Mouse (Mus musculus) skeletal muscle tissue, postnatal 0 days (tissue): ENCODE data around the gene Gm21083. TPM values are rescaled to one million over a fixed set of nuclear protein-coding genes. Genes with fewer than 3 reads are reported as not detected.

ENCODE experiments used
- polyA plus RNA-seq: library from polyadenylated mRNA; unstranded; fragments of >200 nt; fragmentation: Nextera tagmentation; extraction: Ambion mirVana; gene quantifications from 2 replicates; pipeline ENCODE4 v1.2.1, GENCODE M21; 2015

Gm21083 gene
- polyA plus RNA-seq = 0.15 and 0.33 TPM in 2 replicates

GRCm38 (mm10) chr5:15577033-15577432 lies at the start of gene Gm21083:
Gene Gm21083, plus strand, starts transcription at chr5:15577333.

DNA sequence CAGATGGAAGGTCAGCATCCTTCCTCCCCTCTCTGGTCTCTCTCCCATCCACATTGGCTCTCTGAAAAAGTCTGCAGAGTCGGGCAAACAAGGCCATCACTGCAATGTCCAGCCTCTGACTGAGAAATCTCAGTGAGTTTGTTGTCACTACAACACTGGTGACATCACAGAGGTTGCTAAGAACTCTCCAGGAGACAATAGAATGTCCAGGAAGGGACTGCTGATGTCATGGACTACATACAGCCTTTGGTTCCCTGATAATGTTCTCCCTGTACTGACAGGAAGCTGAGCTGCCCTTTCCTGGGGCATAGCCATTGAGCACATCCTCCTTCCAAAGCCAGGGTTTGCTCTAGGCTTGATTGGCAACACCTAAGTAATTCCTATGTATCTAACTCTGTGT lies 48.0 kb upstream of the Gm21083 start, which contains the start of gene Gm21190:
Gene Gm21190 (minus strand): TSS at position 101 of the 400 bp plus-strand sequence.

DNA sequence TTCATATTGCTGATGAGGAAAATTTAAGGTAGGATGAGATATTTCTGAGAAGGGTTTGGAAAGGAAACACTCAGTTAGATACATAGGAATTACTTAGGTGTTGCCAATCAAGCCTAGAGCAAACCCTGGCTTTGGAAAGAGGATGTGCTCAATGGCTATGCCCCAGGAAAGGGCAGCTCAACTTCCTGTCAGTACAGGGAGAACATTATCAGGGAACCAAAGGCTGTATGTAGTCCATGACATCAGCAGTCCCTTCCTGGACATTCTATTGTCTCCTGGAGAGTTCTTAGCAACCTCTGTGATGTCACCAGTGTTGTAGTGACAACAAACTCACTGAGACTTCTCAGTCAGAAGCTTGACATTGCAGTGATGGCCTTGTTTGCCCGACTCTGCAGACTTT lies 41.6 kb downstream of the Gm21083 start, which contains the start of gene Speer4d:
Gene Speer4d (plus strand): TSS at position 301 of the 400 bp plus-strand sequence.

Other genes with a start within 250 kb of the Gm21083 start
- gene Gm21149, start 100.8 kb upstream of the Gm21083 start, polyA plus RNA-seq = not detected in 2 replicates
- gene Gm21190, start 48.1 kb upstream of the Gm21083 start, polyA plus RNA-seq = 0.18 TPM in 1 of 2 replicates, not detected in the other
- gene Speer4d, start 41.7 kb downstream of the Gm21083 start, polyA plus RNA-seq = not detected in 2 replicates
- not detected in 2 replicates for gene 4930572O03Rik, start 79.7 kb downstream of the Gm21083 start, polyA plus RNA-seq
- not detected in 2 replicates for gene Speer4c, start 136.9 kb downstream of the Gm21083 start, polyA plus RNA-seq